Mouse (Mus musculus): ENCODE results near the gene Snx1. TPM values are rescaled to one million over a fixed set of nuclear protein-coding genes. Genes with fewer than 3 reads are reported as not detected.

The Snx1 gene
- total and polyA plus RNA-seq, 3 experiments: 83.9 to 189 (median 113) TPM

- Histone ChIP-seq H3K9ac (ENCODE audit: control insufficient read depth, low read depth, low read length, poor library complexity, severe bottlenecking) (peak overlapping the region; percentile 79), H3K79me2 (ENCODE audit: control insufficient read depth, insufficient read depth, low read length, poor library complexity) (peaks cover 42% of the 10 kb centered on the region), H3K36me3 (ENCODE audit: control insufficient read depth in 1 of 2, insufficient read depth in 2 of 2, low read length in 2 of 2) (peaks cover 0 to 31% of the 10 kb centered on the region in 2 experiments; a peak in 2 of 4 replicates), H3K27me3 (ENCODE audit: control insufficient read depth in 1 of 2, insufficient read depth in 2 of 2, low read length in 2 of 2) (no peaks in the 10 kb centered on the region), H3K4me3 (ENCODE audit: control insufficient read depth in 1 of 2, insufficient read depth in 1 of 2, low read depth in 2 of 2, low read length in 2 of 2) (peak overlapping the region; percentile 61 to 95), H3K4me1 (ENCODE audit: control insufficient read depth in 1 of 2, insufficient read depth in 2 of 2, low read length in 2 of 2) (peaks cover 5 to 24% of the 10 kb centered on the region in 2 experiments), H3K9me3 (replicated peaks; ENCODE audit: insufficient read depth, low read length) (no peaks in the 10 kb centered on the region), H3K27ac (ENCODE audit: control insufficient read depth, low read depth, low read length) (peak overlapping the region; percentile 91)
- DNase-seq (ENCODE audit: low read depth, low spot score): no peak
- TF ChIP-seq CHD2 (IDR thresholded peaks at IDR 0.05; ENCODE audit: low read length) (no peak), ELF1 (IDR thresholded peaks at IDR 0.05; ENCODE audit: low read depth, low read length) (0 out of 2 replicates have a peak, but pooled peaks have one; percentile 9)
These were observed 783 bp upstream of the Snx1 start for GRCm38 (mm10) chr9:66127193-66127546.

- no peaks in the 10 kb centered on the region for H3K9me3 ChIP-seq (replicated peaks; ENCODE audit: insufficient read depth, low read length)
- H3K79me2 ChIP-seq (ENCODE audit: control insufficient read depth, insufficient read depth, low read length, poor library complexity): peaks cover 43% of the 10 kb centered on the region
- H3K36me3 ChIP-seq (ENCODE audit: control insufficient read depth in 1 of 2, insufficient read depth in 2 of 2, low read length in 2 of 2): peaks cover 0 to 40% of the 10 kb centered on the region in 2 experiments; a peak in 2 of 4 replicates
- H3K4me1 ChIP-seq (ENCODE audit: control insufficient read depth in 1 of 2, insufficient read depth in 2 of 2, low read length in 2 of 2): peaks cover 6 to 30% of the 10 kb centered on the region in 2 experiments
- no peaks in the 10 kb centered on the region for H3K27me3 ChIP-seq (ENCODE audit: control insufficient read depth in 1 of 2, insufficient read depth in 2 of 2, low read length in 2 of 2)
- DNase-seq (ENCODE audit: low read depth, low spot score): peak; percentile 74
- H3K27ac ChIP-seq (ENCODE audit: control insufficient read depth, low read depth, low read length): peak overlapping the region; percentile 91
- H3K4me3 ChIP-seq (ENCODE audit: control insufficient read depth in 1 of 2, insufficient read depth in 1 of 2, low read depth in 2 of 2, low read length in 2 of 2): peak overlapping the region; percentile 57 to 63
- peak overlapping the region; percentile 73 for H3K9ac ChIP-seq (ENCODE audit: control insufficient read depth, low read depth, low read length, poor library complexity, severe bottlenecking)
- TF ChIP-seq ZNF384 (IDR thresholded peaks at IDR 0.05; ENCODE audit: low read depth, low read length) (peak; percentile 84), POLR2AphosphoS2 (IDR thresholded peaks at IDR 0.05; ENCODE audit: low read length) (peak; percentile 17), ETS1 (IDR thresholded peaks at IDR 0.05; ENCODE audit: low read depth, low read length) (peak; percentile 58; the same call in 1 of the 2 replicates), MAX (IDR thresholded peaks at IDR 0.05; ENCODE audit: low read length) (no peak; the same call in 1 of the 2 replicates), ZKSCAN1 (IDR thresholded peaks at IDR 0.05; ENCODE audit: low read depth, low read length) (no peak), MYC (IDR thresholded peaks at IDR 0.05; ENCODE audit: low read depth, low read length) (no peak), BHLHE40 (IDR thresholded peaks at IDR 0.05; ENCODE audit: borderline replicate concordance, low read depth, low read length) (no peak), E2F4 (IDR thresholded peaks at IDR 0.05; ENCODE audit: borderline replicate concordance, low read depth, low read length) (no peak), POLR2AphosphoS5 (IDR thresholded peaks at IDR 0.05; ENCODE audit: borderline replicate concordance, low read depth, low read length) (no peak), TAL1 (IDR thresholded peaks at IDR 0.05; ENCODE audit: low read length) (no peak; the same call in 1 of the 2 replicates), SMC3 (IDR thresholded peaks at IDR 0.05; ENCODE audit: low read depth, low read length) (no peak), RCOR1 (IDR thresholded peaks at IDR 0.05; ENCODE audit: low read depth, low read length) (peak; percentile 53; the same call in 1 of the 2 replicates), CHD1 (IDR thresholded peaks at IDR 0.05; ENCODE audit: low read depth, low read length) (peak; percentile 70; the same call in 1 of the 2 replicates), KAT2A (conservative IDR thresholded peaks at IDR 0.05; ENCODE audit: low read depth, low read length) (no peak), TBP (IDR thresholded peaks at IDR 0.05; ENCODE audit: low read depth, low read length) (no peak), GABPA (IDR thresholded peaks at IDR 0.05; ENCODE audit: low read depth, low read length) (no peak), MYB (IDR thresholded peaks at IDR 0.05; ENCODE audit: low read depth, low read length) (no peak), EP300 (IDR thresholded peaks at IDR 0.05; ENCODE audit: low read depth in 1 of 2, low read length in 2 of 2) (peak in 1 of 2 experiments; percentile 61; a peak in 3 of 4 replicates), MAFK (IDR thresholded peaks at IDR 0.05; ENCODE audit: borderline replicate concordance, low read depth, low read length) (no peak), ELF1 (IDR thresholded peaks at IDR 0.05; ENCODE audit: low read depth, low read length) (no peak), MXI1 (IDR thresholded peaks at IDR 0.05; ENCODE audit: low read depth, low read length) (no peak), CHD2 (IDR thresholded peaks at IDR 0.05; ENCODE audit: low read length) (no peak), SIN3A (IDR thresholded peaks at IDR 0.05; ENCODE audit: low read length) (no peak), ZMIZ1 (IDR thresholded peaks at IDR 0.05; ENCODE audit: low read depth, low read length) (peak; percentile 61), GATA1 (IDR thresholded peaks at IDR 0.05; ENCODE audit: low read depth, low read length) (peak; percentile 3), CTCF (IDR thresholded peaks at IDR 0.05 in 2 of 3, conservative IDR thresholded peaks at IDR 0.05 in 1 of 3; ENCODE audit: control insufficient read depth in 1 of 3, insufficient read depth in 1 of 3, low read depth in 2 of 3, low read length in 3 of 3, poor library complexity in 1 of 3, severe bottlenecking in 1 of 3) (no peak), MEF2A (IDR thresholded peaks at IDR 0.05; ENCODE audit: extremely low read depth, insufficient replicate concordance, low read depth, low read length, poor library complexity, severe bottlenecking) (peak; percentile 52; the same call in 1 of the 2 replicates), JUND (IDR thresholded peaks at IDR 0.05; ENCODE audit: low read depth, low read length) (no peak), HCFC1 (IDR thresholded peaks at IDR 0.05; ENCODE audit: low read depth, low read length) (no peak)
These were observed 588 bp downstream of the Snx1 start for GRCm38 (mm10) chr9:66125543-66126455.
